Mouse (Mus musculus): ENCODE data around the gene Meis3. TPM values are rescaled to one million over a fixed set of nuclear protein-coding genes. Genes with fewer than 3 reads are reported as not detected.

The Meis3 gene
- polyA plus RNA-seq, 1 experiment from 2014 or later, result 30.8 TPM

DNA sequence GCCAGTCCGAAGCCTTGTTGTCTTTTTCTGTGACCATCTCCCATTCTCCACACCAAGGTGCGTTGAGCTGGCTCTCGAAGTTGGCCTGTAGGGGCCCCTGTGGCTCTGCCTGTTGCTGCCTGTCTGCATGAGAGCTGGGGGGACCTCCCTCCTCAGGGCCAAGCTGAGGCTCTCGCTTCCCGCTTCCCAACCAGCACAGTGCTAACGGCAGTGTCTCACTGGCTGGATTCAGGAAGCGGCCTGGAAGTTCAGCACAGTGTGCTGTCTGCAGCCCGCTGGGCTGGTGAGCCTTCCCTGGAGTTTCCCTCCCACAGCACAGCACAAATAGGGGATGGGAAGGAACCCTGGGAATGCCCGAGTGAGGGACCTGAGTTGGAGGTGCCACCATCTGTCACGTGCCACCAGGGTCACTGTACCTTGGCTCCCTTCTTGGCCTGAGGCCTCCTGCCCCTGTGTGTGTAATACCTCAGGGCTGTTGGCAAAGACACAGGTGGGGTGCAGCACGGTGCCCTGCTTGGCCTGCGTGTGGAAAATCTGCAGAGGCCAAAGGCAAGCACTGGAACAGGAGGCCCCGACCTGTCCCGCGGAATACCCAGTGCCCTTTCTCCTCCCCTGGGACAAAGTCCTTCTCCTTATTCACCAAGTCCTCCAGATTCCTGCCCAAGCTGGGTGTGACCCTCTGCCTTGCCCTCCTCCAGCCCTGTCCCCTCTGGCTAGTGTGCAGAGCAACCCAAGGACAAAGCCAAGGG is 28.0 kb downstream of the Meis3 start:
- Histone ChIP-seq H3K36me3 (peaks cover 32% of the 10 kb centered on the region), H3K27me3 (replicated peaks) (no peaks in the 10 kb centered on the region), H3K4me3 (replicated peaks) (no peak overlapping the region), H3K9me3 (no peaks in the 10 kb centered on the region), H3K4me1 (replicated peaks) (no peaks in the 10 kb centered on the region), H3K27ac (peak overlapping the region; percentile 28; the same call in 1 of the 2 replicates), H3K4me2 (replicated peaks) (no peak overlapping the region), H3K9ac (no peak overlapping the region)
- peak; percentile 57 for ATAC-seq
- WGBS, result 75% methylated on average over 15 of the region's 15 CpGs

- Histone ChIP-seq H3K9ac (no peak overlapping the region), H3K27me3 (replicated peaks) (no peaks in the 10 kb centered on the region), H3K4me3 (replicated peaks) (no peak overlapping the region), H3K27ac (0 out of 2 replicates have a peak overlapping the region, but pooled peaks have one; percentile 28), H3K9me3 (no peaks in the 10 kb centered on the region), H3K4me2 (replicated peaks) (no peak overlapping the region), H3K36me3 (peaks cover 29% of the 10 kb centered on the region), H3K4me1 (replicated peaks) (no peaks in the 10 kb centered on the region)
- WGBS, result 89% methylated on average over 13 of the region's 13 CpGs
- ATAC-seq, result peak; percentile 11; the same call in 1 of the 2 replicates
Measured at GRCm38 (mm10) chr7:16203505-16203903, 28.6 kb downstream of the Meis3 start.

GRCm38 (mm10) chr7:16204791-16205190 is 29.9 kb downstream of the Meis3 start:
- 80% methylated on average over 8 of the region's 9 CpGs for WGBS
- Histone ChIP-seq H3K27ac (no peak overlapping the region), H3K9me3 (no peaks in the 10 kb centered on the region), H3K4me3 (replicated peaks) (no peak overlapping the region), H3K4me2 (replicated peaks) (no peak overlapping the region), H3K4me1 (replicated peaks) (0 out of 2 replicates have a peak, but pooled peaks cover 3% of the 10 kb centered on the region), H3K36me3 (peaks cover 27% of the 10 kb centered on the region), H3K9ac (no peak overlapping the region), H3K27me3 (replicated peaks) (no peaks in the 10 kb centered on the region)
- no peak for ATAC-seq

DNA sequence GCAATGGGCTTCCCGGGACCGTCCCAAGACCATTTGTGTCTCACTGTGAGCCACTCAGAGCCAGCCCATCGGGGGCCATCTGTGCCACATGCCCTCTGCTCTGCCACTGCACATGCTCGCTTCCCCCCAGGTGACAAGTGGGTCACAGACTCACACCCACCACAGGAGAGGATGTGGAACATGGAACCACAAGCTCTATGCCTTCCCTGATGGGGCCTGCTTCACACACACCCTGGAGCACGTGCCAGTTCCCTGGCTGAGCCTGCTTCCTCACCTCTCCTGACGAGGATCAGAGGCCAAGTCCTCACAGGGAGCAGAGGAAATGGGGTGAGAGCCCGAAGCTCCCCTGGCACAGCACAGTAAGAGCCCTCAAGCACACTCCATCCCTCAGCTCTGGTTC is 32.2 kb downstream of the Meis3 start:
- Histone ChIP-seq H3K27ac (no peak overlapping the region), H3K36me3 (peaks cover 20% of the 10 kb centered on the region)
- ATAC-seq, result no peak

GRCm38 (mm10) chr7:16207496-16207895 is 32.6 kb downstream of the Meis3 start:
- no peaks in the 10 kb centered on the region for H3K27me3 ChIP-seq (replicated peaks)
- 86% methylated on average over 10 of the region's 10 CpGs for WGBS
- H3K4me2 ChIP-seq (replicated peaks), result no peak overlapping the region
- ATAC-seq, result no peak
- no peaks in the 10 kb centered on the region for H3K9me3 ChIP-seq
- H3K9ac ChIP-seq, result no peak overlapping the region
- no peak overlapping the region for H3K4me3 ChIP-seq (replicated peaks)
- peaks cover 19% of the 10 kb centered on the region for H3K36me3 ChIP-seq
- H3K27ac ChIP-seq, result no peak overlapping the region
- 0 out of 2 replicates have a peak, but pooled peaks cover 3% of the 10 kb centered on the region for H3K4me1 ChIP-seq (replicated peaks)

More for the DNA sequence above, 32.2 kb downstream of the Meis3 start:
- Histone ChIP-seq H3K9me3 (no peaks in the 10 kb centered on the region), H3K27me3 (replicated peaks) (no peaks in the 10 kb centered on the region), H3K4me1 (replicated peaks) (0 out of 2 replicates have a peak, but pooled peaks cover 3% of the 10 kb centered on the region), H3K4me3 (replicated peaks) (no peak overlapping the region), H3K4me2 (replicated peaks) (no peak overlapping the region), H3K9ac (no peak overlapping the region)
- WGBS, result 83% methylated on average over 7 of the region's 7 CpGs

DNA sequence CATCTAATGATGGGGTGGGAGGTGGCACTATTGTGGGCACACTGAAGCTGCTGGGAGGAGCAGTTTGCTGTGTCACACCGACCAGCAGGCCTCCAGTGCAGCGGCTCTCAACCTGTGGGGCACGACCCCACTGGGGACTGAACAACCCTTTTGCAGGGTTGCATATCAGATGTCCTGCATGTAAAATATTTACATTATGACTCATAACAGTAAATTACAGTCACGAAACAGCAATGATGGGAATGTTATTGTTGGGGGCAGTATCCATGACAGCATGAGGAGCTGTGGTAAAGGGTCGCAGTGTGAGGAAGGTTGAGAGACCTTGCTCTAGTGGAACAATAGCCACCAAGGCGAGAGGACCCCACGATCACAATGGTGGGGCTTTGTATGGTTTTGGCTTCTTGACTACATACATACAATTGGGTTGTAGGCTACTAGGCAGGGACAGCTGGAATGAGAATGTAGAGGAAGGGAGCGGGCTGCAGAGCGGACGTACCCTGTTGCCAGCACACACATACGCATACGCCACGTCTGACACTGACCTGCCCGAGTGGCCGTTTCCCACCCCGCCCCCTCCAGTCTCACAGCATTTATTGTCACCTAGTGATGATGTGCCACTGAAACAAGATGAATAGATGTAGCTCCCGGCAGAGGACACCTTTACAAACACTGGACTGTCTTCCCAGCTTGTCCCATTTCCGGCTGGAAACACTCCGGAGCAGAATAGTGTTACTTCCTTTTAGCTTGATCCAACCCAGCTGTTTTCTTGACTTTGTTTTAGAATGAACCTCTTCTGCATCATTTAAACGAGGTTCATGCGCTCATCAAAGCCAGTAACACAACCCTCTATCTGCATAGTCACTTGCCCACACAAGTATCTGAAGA is 34.1 kb downstream of the Meis3 start:
- Histone ChIP-seq H3K27me3 (replicated peaks) (no peaks in the 10 kb centered on the region), H3K9me3 (no peaks in the 10 kb centered on the region), H3K36me3 (peaks cover 18% of the 10 kb centered on the region), H3K4me2 (replicated peaks) (no peak overlapping the region), H3K4me1 (replicated peaks) (0 out of 2 replicates have a peak, but pooled peaks cover 3% of the 10 kb centered on the region), H3K9ac (no peak overlapping the region), H3K27ac (no peak overlapping the region), H3K4me3 (replicated peaks) (no peak overlapping the region)
- 70% methylated on average over 21 of the region's 21 CpGs for WGBS
- ATAC-seq, result no peak

- no peak overlapping the region for H3K27ac ChIP-seq
- 0 out of 2 replicates have a peak, but pooled peaks cover 3% of the 10 kb centered on the region for H3K4me1 ChIP-seq (replicated peaks)
- peaks cover 25% of the 10 kb centered on the region for H3K36me3 ChIP-seq
- no peak overlapping the region for H3K4me2 ChIP-seq (replicated peaks)
- H3K27me3 ChIP-seq (replicated peaks), result no peaks in the 10 kb centered on the region
- no peak for ATAC-seq
- H3K9me3 ChIP-seq, result no peaks in the 10 kb centered on the region
- no peak overlapping the region for H3K4me3 ChIP-seq (replicated peaks)
- 69% methylated on average over 12 of the region's 12 CpGs for WGBS
- no peak overlapping the region for H3K9ac ChIP-seq
Measured at GRCm38 (mm10) chr7:16210862-16211365, 36.0 kb downstream of the Meis3 start.

DNA sequence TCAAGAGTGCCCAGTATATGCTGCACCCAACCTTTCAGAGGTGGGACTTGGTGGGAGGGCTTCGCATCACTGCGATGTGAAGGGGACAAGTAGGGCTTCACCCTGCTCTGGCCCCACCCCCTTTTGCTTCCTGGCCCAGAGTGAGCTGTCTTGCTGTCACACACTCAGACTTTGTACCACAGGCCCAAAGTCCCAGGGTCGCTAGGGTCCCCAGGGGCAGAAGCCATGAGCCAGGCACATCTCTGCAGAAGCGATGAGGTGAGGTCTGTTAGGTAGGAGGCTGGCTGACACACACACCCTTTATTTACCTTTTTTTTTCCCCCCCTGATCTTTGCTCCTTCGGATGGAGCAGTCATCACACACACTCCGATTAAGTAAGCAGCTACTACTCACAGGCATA is 38.3 kb downstream of the Meis3 start:
- no peak overlapping the region for H3K4me3 ChIP-seq (replicated peaks)
- H3K9me3 ChIP-seq, result no peaks in the 10 kb centered on the region
- peaks cover 25% of the 10 kb centered on the region for H3K36me3 ChIP-seq
- H3K4me2 ChIP-seq (replicated peaks), result no peak overlapping the region
- WGBS, result 83% methylated on average over 6 of the region's 6 CpGs
- H3K9ac ChIP-seq, result no peak overlapping the region
- no peak overlapping the region for H3K27ac ChIP-seq
- 0 out of 2 replicates have a peak, but pooled peaks cover 3% of the 10 kb centered on the region for H3K4me1 ChIP-seq (replicated peaks)
- H3K27me3 ChIP-seq (replicated peaks), result no peaks in the 10 kb centered on the region
- no peak for ATAC-seq

- Histone ChIP-seq H3K27ac (no peak overlapping the region), H3K4me2 (replicated peaks) (no peak overlapping the region), H3K27me3 (replicated peaks) (no peaks in the 10 kb centered on the region), H3K9ac (no peak overlapping the region), H3K36me3 (peaks cover 25% of the 10 kb centered on the region), H3K4me1 (replicated peaks) (no peaks in the 10 kb centered on the region), H3K9me3 (no peaks in the 10 kb centered on the region), H3K4me3 (replicated peaks) (no peak overlapping the region)
- 94% methylated on average over 9 of the region's 9 CpGs for WGBS
- ATAC-seq, result no peak
Measured at GRCm38 (mm10) chr7:16213986-16214385, 39.1 kb downstream of the Meis3 start.

DNA sequence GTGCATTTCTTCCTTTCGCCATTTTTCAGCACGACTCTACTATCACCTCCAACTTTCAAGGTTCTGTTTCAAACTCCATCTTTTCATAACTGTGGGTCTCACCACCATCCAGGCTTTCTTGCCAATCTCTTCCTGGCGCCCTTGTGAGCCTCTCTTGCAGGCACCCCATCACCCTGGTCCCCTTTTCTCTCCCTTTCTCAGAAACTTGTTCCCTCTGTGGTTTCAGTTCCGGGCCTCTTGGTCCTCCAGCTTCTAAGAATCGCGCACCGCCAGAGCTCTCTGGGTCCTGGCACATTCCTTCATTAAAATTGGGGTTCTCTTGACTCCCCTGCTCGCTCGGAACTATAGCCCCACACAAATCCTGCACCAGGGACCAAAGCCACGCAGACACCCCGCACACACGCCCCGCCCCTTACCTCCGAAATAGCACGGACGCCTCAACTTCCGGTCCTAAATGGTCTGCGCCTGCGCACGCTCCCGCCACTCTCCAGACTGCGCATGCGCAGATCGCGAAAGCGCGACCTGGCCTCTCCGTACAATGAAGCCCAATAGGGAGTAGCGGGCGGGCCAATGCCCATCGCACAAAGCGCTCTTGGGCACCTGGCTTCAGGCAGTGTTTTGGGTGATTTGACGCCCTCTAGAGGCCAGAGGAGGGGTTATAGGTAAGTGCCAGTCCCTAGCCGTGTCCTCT is 46.8 kb downstream of the Meis3 start, which contains the start of gene Dhx34:
Gene Dhx34 (minus strand): TSS at position 456 of the 691 bp plus-strand sequence.
- peak within 1 kb of the TSS; percentile 32 for H3K27ac ChIP-seq
- H3K27me3 ChIP-seq (replicated peaks), result 0 out of 2 replicates have a peak, but pooled peaks cover 2% of the 10 kb centered on the region
- ATAC-seq, result peak; percentile 98
- 1% methylated on average over 34 of the region's 34 CpGs for WGBS
- H3K4me1 ChIP-seq (replicated peaks), result no peaks in the 10 kb centered on the region
- peak within 1 kb of the TSS; percentile 58 for H3K4me3 ChIP-seq (replicated peaks)
- no peaks in the 10 kb centered on the region for H3K36me3 ChIP-seq
- no peaks in the 10 kb centered on the region for H3K9me3 ChIP-seq
- peak within 1 kb of the TSS; percentile 67 for H3K4me2 ChIP-seq (replicated peaks)
- H3K9ac ChIP-seq, result peak within 1 kb of the TSS; percentile 62

DNA sequence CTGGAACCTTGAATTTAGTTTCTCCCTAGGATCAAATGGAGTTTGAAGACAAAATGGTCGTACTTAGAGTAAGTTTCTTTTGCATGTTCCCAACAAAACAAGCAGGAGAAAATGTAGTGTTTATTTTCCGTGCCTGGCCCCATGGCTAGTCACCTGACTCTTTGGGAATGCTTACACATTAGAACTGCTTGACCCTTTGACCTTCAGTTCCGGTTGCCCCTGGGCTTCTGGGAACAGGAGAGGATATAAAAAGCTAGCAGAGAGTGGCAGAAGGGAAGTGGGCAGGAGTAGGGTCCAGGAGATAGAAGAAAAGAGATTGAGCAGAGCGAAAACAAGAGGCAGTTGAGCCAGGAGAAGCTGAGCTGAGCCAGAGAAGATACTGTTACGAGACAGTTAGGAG is 55.0 kb downstream of the Meis3 start:
- 0 out of 2 replicates have a peak, but pooled peaks cover 3% of the 10 kb centered on the region for H3K4me1 ChIP-seq (replicated peaks)
- H3K27me3 ChIP-seq (replicated peaks), result 0 out of 2 replicates have a peak, but pooled peaks cover 2% of the 10 kb centered on the region
- H3K4me2 ChIP-seq (replicated peaks), result no peak overlapping the region
- 32% methylated on average over 5 of the region's 5 CpGs for WGBS
- no peak overlapping the region for H3K9ac ChIP-seq
- no peaks in the 10 kb centered on the region for H3K36me3 ChIP-seq
- H3K9me3 ChIP-seq, result no peaks in the 10 kb centered on the region
- no peak for ATAC-seq
- no peak overlapping the region for H3K27ac ChIP-seq
- no peak overlapping the region for H3K4me3 ChIP-seq (replicated peaks)
